Mouse (Mus musculus) heart, adult 9 months (tissue): ENCODE results near the gene Gm3667.
"Not testable (repeated sequence)": the region's sequence is repeated elsewhere in the genome, so short reads cannot be mapped to it uniquely, and the experiment has no call there.

Experiments used
- DNase-seq, 2 experiments: peaks; one replicate each; pipeline ENCODE4 v3.0.0; 2022; ENCODE audit warnings: low spot score in 2 of 2

Gene Gm3667

DNA sequence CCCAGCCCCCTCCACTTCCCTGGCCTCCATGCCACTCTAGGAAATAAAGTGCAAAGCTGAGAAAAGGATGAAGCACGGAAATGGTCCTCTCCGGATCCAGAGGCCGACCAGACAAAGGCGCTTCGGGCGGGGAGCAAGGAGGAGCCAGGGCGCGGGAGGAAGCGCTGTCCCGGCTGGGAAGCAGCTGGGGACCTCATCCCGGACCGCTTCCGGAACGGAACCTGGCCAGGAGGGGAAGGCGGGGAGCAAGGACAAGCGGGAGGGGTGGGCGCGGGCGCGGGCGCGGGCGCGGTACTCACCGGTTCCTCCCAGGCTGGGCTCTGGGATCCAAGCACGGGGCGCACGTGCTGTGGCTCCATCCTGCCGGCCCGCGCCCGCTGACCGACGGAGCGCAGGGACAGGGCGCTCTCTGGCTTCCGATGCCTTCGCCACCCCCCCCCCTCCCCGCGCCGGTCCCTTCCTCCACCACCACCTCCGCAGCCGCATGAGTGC is at the start of gene Gm3667:
Gene Gm3667 (minus strand): TSS at position 442 of the 492 bp plus-strand sequence.
- peak; percentile 20 to 36 for DNase-seq

GRCm38 (mm10) chr14:6899881-6900280 is 10.1 kb upstream of the Gm3667 start:
- DNase-seq = not testable (repeated sequence)

- peak; percentile 24 to 27 for DNase-seq
Measured at GRCm38 (mm10) chr14:6888811-6889210, 951 bp downstream of the Gm3667 start.

GRCm38 (mm10) chr14:6840211-6840610 is 49.6 kb downstream of the Gm3667 start, which contains the start of gene Gm3642:
TSS of gene Gm3642 (minus strand) at chr14:6840311.
- not testable (repeated sequence) for DNase-seq

- not testable (repeated sequence) for DNase-seq
Measured at GRCm38 (mm10) chr14:6823297-6823696, 66.5 kb downstream of the Gm3667 start.
